Mouse (Mus musculus) ES-Bruce4 (cell line): ENCODE data around the gene Slc26a10.

Source experiments
- CTCF ChIP-seq: IDR thresholded peaks from one replicate; pipeline ENCODE4 v1.8.1; 2011; ENCODE audit warnings: low read depth, low read length
- EP300 ChIP-seq: IDR thresholded peaks from 2 replicates; pipeline ENCODE4 v1.6.1; 2011; ENCODE audit warnings: low read depth, low read length; ENCODE audit not compliant: insufficient read depth

- TF ChIP-seq EP300, result no peak
- TF ChIP-seq CTCF, result no peak
Measured at GRCm38 (mm10) chr10:127143228-127143627, 37.2 kb downstream of the Slc26a10 start.
